Mouse (Mus musculus) forebrain, embryonic 11.5 days (tissue): ENCODE measurements around the gene Rnf215. TPM values are rescaled to one million over a fixed set of nuclear protein-coding genes. Genes with fewer than 3 reads are reported as not detected.

Source experiments
- ATAC-seq: fragments of 200-750 bp; cut with Nextera tagmentation; replicated peaks from 2 replicates; pipeline ENCODE4 v1.8.0; 2017; ENCODE audit warnings: moderate TSS enrichment; ENCODE audit not compliant: low FRiP score
- DNase-seq: peaks from one replicate; pipeline ENCODE4 v3.0.0-alpha.2; 2017; ENCODE audit warnings: low spot score
- H3K27ac ChIP-seq: fragments of 300-500 bp; sonication (generic); 2 replicates; pipeline ENCODE4 v1.5.1; 2014; ENCODE audit warnings: low read depth, low read length
- H3K27me3 ChIP-seq: fragments of 300-500 bp; sonication (generic); 2 replicates; pipeline ENCODE4 v1.6.1; 2014; ENCODE audit warnings: mild to moderate bottlenecking, low read length, mixed read lengths; ENCODE audit not compliant: control insufficient read depth, insufficient read depth
- H3K36me3 ChIP-seq: fragments of 300-500 bp; sonication (generic); 2 replicates; pipeline ENCODE4 v1.6.1; 2014; ENCODE audit warnings: mild to moderate bottlenecking, low read length, moderate library complexity, mixed read lengths; ENCODE audit not compliant: control insufficient read depth, insufficient read depth
- H3K4me1 ChIP-seq: fragments of 300-500 bp; sonication (generic); replicated peaks from 2 replicates; pipeline ENCODE4 v1.6.1; 2014; ENCODE audit warnings: low read length, mixed read lengths; ENCODE audit not compliant: control insufficient read depth, insufficient read depth
- H3K4me2 ChIP-seq: fragments of 300-500 bp; sonication (generic); 2 replicates; pipeline ENCODE4 v1.6.1; 2014; ENCODE audit warnings: low read depth, mild to moderate bottlenecking, low read length, moderate library complexity, mixed read lengths; ENCODE audit not compliant: severe bottlenecking
- H3K4me3 ChIP-seq: fragments of 300-500 bp; sonication (generic); 2 replicates; pipeline ENCODE4 v1.5.1; 2014; ENCODE audit warnings: low read depth, low read length
- H3K9ac ChIP-seq: fragments of 300-500 bp; sonication (generic); 2 replicates; pipeline ENCODE4 v1.6.1; 2014; ENCODE audit warnings: low read length
- H3K9me3 ChIP-seq: fragments of 300-500 bp; sonication (generic); 2 replicates; pipeline ENCODE4 v1.6.1; 2016; ENCODE audit warnings: low read length, mixed read lengths; ENCODE audit not compliant: control insufficient read depth
- WGBS: fragments of 180-500 bp; shearing (Covaris S2); extraction: QIAGEN DNeasy Blood & Tissue Kit; methylation state at CpG from one replicate; pipeline ENCODE4 v1.1.7; 2014; 5-methylcytosine and 5-hydroxymethylcytosine counted together
- polyA plus RNA-seq: library from polyadenylated mRNA; unstranded; fragments of >200 nt; fragmentation: Nextera tagmentation; extraction: Ambion mirVana; gene quantifications from 2 replicates; pipeline ENCODE4 v1.2.1, GENCODE M21; 2014

Gene Rnf215
- polyA plus RNA-seq, 1 experiment from 2014 or later, result 25.0 TPM

DNA sequence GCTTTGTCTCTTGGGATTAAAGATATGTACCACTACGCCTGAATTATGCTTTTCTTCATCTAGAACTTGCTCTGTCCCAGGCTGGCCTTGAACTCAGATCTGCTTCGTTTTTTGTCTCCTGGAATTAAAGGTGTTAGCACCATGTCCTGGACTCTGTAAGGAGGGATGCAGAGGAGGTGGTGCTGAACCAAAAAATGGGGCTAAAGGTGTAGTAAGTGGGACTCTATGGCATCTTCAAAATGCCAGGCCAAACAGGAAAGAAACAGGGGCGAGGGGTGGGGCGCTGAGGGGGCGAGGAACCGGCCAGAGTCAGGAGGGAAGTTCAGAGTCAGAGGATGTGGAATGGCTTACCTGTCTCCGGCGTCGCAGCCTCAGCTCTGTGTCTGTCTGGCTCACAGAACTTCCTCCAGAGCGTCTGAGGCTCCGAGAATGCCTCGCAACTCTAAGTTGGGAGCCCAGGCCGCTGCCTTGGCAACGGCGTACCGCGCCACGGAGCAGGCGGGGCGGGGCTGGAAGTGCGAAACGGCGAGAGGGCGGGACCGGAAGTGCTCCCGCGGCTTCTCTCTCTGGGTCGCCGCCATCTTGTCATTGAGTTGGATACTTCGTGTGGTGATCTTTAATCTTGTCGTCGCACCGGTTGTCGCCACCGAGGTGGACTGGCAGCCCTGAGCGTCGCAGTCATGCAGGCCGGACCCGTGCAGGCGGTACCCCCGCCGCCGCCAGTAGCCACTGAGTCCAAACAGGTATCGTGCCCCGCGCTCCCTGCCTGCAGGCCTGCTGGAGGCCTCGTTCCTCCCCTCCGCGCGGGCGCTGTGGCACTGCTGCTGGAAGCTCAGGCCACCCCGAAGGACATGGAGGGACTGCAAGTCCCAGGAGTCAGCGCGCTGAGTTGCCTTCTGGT, 25.1 kb downstream of the Rnf215 start, which contains the start of the genes Ccdc157 and Sf3a1:
Gene Ccdc157, minus strand, starts transcription at position 486 of the 901 bp plus-strand sequence.
Gene Sf3a1, plus strand, starts transcription at position 543 of the 901 bp plus-strand sequence.
- DNase-seq (peak; percentile 96), ATAC-seq (peak; percentile 97)
- peaks cover 3% of the 10 kb centered on the region; the same call in 1 of the 2 replicates for H3K36me3 ChIP-seq
- 1% methylated on average over 54 of the region's 54 CpGs for WGBS
- peak within 1 kb of the TSS; percentile 68 for H3K4me3 ChIP-seq
- H3K9ac ChIP-seq, result peak within 1 kb of the TSS; percentile 84
- no peaks in the 10 kb centered on the region for H3K9me3 ChIP-seq
- H3K27me3 ChIP-seq, result no peaks in the 10 kb centered on the region
- H3K27ac ChIP-seq, result peak within 1 kb of the TSS; percentile 72
- H3K4me2 ChIP-seq, result peak within 1 kb of the TSS; percentile 65
- H3K4me1 ChIP-seq, result peaks cover 11% of the 10 kb centered on the region; the same call in 1 of the 2 replicates

DNA sequence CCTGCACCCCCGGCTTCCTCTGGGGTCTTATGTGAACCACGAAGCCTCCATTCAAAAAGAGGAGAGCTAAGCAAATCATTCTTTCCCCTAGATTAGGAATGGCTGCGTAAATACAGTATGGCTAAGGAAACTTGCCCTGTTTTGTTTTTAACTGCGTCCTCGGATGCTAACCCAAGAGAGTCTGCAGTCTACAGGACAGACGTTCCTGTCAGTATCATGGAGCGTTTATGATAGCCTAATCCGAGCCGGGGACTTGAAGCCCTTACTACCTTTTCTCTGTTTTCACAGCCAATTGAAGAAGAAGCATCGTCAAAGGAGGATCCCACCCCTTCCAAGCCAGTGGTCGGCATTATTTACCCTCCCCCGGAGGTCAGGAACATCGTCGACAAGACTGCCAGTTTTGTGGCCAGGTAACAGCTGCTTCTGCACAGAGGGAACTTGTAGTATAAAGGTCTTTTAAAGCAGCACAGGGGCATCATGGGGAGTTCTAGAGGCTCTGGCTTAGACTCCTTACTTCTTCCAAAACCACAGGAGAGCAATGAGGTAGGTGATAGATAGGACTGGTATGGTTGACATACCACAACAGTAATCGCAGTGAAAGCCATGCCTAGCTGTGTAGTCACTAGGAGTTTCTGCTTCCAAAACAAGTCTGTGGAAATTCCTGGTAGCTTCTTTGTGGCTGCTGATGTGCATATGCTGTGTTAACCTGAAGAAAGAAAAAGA, 25.9 kb downstream of the Rnf215 start:
- Histone ChIP-seq H3K9ac (peak overlapping the region; percentile 84), H3K27ac (no peak overlapping the region; the same call in 1 of the 2 replicates), H3K27me3 (no peaks in the 10 kb centered on the region), H3K4me3 (peak overlapping the region; percentile 68), H3K4me2 (peak overlapping the region; percentile 65), H3K4me1 (peaks cover 11% of the 10 kb centered on the region; the same call in 1 of the 2 replicates), H3K9me3 (no peaks in the 10 kb centered on the region), H3K36me3 (peaks cover 3% of the 10 kb centered on the region; the same call in 1 of the 2 replicates)
- DNase-seq (no peak), ATAC-seq (no peak)
- WGBS, result 9% methylated on average over 15 of the region's 15 CpGs

DNA sequence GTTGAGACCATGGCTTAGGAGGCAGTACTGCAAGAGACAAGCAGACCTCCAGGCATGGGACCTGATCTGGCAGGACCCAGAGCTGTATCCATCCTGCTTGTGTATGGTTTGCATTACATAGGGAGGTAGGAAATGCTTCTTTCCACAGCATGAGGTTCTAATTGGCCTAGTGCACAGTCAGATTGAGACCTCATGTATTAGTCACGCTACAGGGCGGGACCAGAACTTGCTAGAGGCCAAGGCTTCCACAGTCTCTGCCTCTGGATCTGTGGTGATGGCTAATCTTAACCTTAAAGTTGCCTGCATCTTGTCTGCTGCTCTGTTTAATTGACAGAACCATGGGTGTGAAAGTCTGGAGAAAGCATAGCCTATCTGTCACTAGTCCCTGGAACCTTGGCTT, 29.7 kb downstream of the Rnf215 start:
- Histone ChIP-seq H3K27ac (no peak overlapping the region), H3K4me1 (peaks cover 11% of the 10 kb centered on the region; the same call in 1 of the 2 replicates), H3K36me3 (peaks cover 18% of the 10 kb centered on the region), H3K9me3 (no peaks in the 10 kb centered on the region), H3K4me3 (no peak overlapping the region), H3K27me3 (no peaks in the 10 kb centered on the region), H3K4me2 (no peak overlapping the region), H3K9ac (no peak overlapping the region)
- 83% methylated on average over 2 of the region's 2 CpGs for WGBS
- ATAC-seq (no peak), DNase-seq (no peak)

DNA sequence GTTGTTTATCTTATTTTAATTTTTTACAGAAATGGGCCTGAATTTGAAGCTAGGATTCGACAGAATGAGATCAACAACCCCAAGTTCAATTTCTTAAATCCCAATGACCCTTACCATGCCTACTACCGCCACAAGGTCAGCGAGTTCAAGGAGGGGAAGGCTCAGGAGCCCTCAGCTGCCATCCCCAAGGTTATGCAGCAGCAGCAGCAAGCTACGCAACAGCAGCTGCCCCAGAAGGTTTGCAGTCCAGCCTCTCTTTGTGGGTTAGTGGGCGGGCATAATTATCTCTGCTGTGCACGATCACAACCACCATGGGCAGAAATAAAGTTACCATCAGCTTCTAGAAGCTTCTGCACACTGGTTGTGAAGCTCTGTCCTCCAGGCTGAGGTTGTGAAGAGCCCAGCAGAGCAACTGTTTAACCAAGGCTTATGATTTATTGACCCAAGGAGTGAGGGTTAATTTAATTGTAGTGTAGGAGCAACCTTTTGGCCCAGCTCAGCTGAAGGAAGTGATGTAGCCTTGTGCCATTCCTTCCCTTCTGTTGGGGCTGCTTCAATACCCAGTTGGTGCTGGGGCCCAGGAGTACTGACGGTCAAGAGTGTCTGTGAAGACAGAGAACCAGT, 31.6 kb downstream of the Rnf215 start:
- Histone ChIP-seq H3K4me2 (no peak overlapping the region), H3K27ac (no peak overlapping the region), H3K27me3 (no peaks in the 10 kb centered on the region), H3K4me1 (peaks cover 5% of the 10 kb centered on the region; the same call in 1 of the 2 replicates), H3K36me3 (peaks cover 30% of the 10 kb centered on the region), H3K9me3 (no peaks in the 10 kb centered on the region), H3K4me3 (no peak overlapping the region), H3K9ac (no peak overlapping the region)
- ATAC-seq (no peak), DNase-seq (no peak)
- 95% methylated on average over 7 of the region's 7 CpGs for WGBS

DNA sequence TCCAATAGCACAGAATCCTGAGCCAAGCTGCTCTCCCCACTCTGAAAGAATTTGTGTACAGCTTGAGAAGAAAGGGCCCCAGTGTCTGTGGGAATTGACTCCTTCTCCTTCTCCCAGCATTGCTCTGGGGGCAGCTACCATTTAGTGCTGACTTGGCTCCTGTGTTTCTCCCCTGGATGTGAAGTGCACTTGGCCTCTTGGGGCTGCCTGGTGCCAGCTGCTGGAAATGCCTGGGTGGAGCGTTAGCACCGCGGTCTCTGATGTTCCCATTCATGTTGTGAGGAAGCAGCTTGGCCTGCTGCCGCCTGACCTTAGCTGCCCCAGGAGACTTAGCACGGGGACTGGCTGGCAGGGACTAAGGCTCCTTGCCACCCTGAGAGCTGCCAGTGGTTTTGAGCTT, 39.6 kb downstream of the Rnf215 start:
- peaks cover 62% of the 10 kb centered on the region for H3K36me3 ChIP-seq
- no peak for DNase-seq
- WGBS, result 95% methylated on average over 5 of the region's 5 CpGs
- no peaks in the 10 kb centered on the region for H3K27me3 ChIP-seq
- no peaks in the 10 kb centered on the region for H3K4me1 ChIP-seq
- no peak overlapping the region for H3K27ac ChIP-seq
- no peak for ATAC-seq
- no peak overlapping the region for H3K4me2 ChIP-seq
- no peak overlapping the region for H3K9ac ChIP-seq
- no peak overlapping the region for H3K4me3 ChIP-seq
- H3K9me3 ChIP-seq, result no peaks in the 10 kb centered on the region

DNA sequence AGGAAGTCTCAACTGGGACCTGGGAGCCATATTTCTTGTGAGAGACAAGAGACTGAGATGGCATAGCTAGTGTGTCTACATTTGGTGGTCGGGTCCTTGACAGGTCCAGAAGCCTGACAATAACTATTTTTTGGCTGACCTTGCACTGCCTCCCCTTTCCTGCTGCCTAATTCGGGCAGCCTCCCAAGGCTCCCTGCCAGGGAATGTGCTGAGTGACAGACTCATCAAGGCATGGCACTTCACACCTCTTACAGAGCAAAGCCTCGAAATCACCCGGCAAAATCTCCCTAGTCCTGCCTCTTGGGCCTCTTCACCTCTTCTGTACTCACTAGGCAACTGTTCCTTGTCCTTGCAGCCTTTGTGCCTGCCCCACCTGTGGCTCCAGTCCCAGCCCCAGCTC, 42.7 kb downstream of the Rnf215 start:
- H3K9ac ChIP-seq, result no peak overlapping the region
- H3K27ac ChIP-seq, result no peak overlapping the region
- no peak for ATAC-seq
- H3K36me3 ChIP-seq, result peaks cover 55% of the 10 kb centered on the region
- no peaks in the 10 kb centered on the region for H3K9me3 ChIP-seq
- WGBS, result 94% methylated on average over 4 of the region's 4 CpGs
- H3K4me2 ChIP-seq, result no peak overlapping the region
- DNase-seq, result no peak
- H3K4me3 ChIP-seq, result no peak overlapping the region
- no peaks in the 10 kb centered on the region for H3K4me1 ChIP-seq
- no peaks in the 10 kb centered on the region for H3K27me3 ChIP-seq

DNA sequence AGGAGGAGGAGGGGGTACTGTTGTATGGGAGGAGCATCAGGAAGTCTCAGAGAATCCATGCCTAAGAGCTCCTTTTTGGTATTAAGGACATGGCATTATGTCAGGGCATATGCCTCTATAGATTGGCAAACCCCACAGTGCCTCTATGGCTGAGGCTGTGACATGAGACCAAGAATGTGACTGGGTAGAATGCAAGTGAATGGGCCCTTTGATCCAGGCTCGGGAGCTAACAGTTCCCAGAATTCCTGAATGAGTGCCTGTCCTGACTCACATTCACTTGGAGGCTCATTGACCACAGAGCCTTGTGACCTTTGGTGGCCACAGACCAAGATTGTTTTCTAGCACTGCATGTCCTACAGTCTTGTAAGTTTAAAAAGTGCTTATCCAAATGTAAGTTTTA, 47.1 kb downstream of the Rnf215 start:
- H3K36me3 ChIP-seq, result peaks cover 21% of the 10 kb centered on the region
- ATAC-seq (no peak), DNase-seq (no peak)
- no peak overlapping the region for H3K4me2 ChIP-seq
- no peak overlapping the region for H3K9ac ChIP-seq
- H3K27me3 ChIP-seq, result no peaks in the 10 kb centered on the region
- H3K4me1 ChIP-seq, result no peaks in the 10 kb centered on the region
- WGBS, result 10% methylated on average over 1 of the region's 1 CpGs
- no peak overlapping the region for H3K4me3 ChIP-seq
- H3K9me3 ChIP-seq, result no peaks in the 10 kb centered on the region
- H3K27ac ChIP-seq, result no peak overlapping the region

DNA sequence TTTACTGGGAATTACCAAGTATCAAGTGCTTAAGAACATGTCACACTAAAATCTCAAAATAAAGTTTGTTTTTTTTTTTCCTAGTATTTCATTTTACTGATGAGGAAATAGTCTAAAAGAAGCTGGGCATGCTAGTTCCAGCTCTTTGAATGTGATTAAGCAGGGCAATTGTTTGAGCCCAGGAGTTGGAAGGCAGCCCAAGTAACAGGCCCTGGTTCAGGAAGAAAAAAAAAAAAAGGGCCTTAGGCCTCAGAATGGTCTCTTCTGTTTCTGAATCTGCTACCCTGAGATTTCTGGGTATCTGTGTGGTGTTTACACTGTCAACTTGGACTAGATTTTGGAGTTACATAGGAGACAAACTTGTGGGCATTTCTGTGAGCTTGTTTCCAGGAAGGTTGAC, 48.5 kb downstream of the Rnf215 start:
- no peaks in the 10 kb centered on the region for H3K27me3 ChIP-seq
- H3K4me1 ChIP-seq, result peaks cover 5% of the 10 kb centered on the region
- H3K4me2 ChIP-seq, result no peak overlapping the region
- ATAC-seq (no peak), DNase-seq (no peak)
- peaks cover 16% of the 10 kb centered on the region for H3K36me3 ChIP-seq
- H3K4me3 ChIP-seq, result no peak overlapping the region
- no peak overlapping the region for H3K9ac ChIP-seq
- no peak overlapping the region for H3K27ac ChIP-seq
- H3K9me3 ChIP-seq, result no peaks in the 10 kb centered on the region
